Mouse (Mus musculus): Measurements from ENCODE around the gene Nmrk2. TPM values are rescaled to one million over a fixed set of nuclear protein-coding genes. Genes with fewer than 3 reads are reported as not detected.
"Not testable (repeated sequence)": the region's sequence is repeated elsewhere in the genome, so short reads cannot be mapped to it uniquely, and the experiment has no call there.

Gene Nmrk2
- polyA plus RNA-seq, 1 experiment: not detected

- H3K27ac ChIP-seq (ENCODE audit: insufficient read depth, low read length): no peak overlapping the region
- TF ChIP-seq POLR2A (IDR thresholded peaks at IDR 0.05; ENCODE audit: low read depth, low read length) (no peak), CTCF (IDR thresholded peaks at IDR 0.05; ENCODE audit: borderline replicate concordance, insufficient read depth, low read length) (no peak)
- peak overlapping the region; percentile 91 for H3K4me3 ChIP-seq (ENCODE audit: insufficient read depth, low read length)
- H3K4me1 ChIP-seq (ENCODE audit: control insufficient read depth, insufficient read depth, low read length): peaks cover 11% of the 10 kb centered on the region
These were observed 22.9 kb downstream of the Nmrk2 start for GRCm38 (mm10) chr10:81178927-81179326.

- H3K27ac ChIP-seq (ENCODE audit: insufficient read depth, low read length): 0 out of 2 replicates have a peak overlapping the region, but pooled peaks have one; percentile 74
- peak overlapping the region; percentile 91 for H3K4me3 ChIP-seq (ENCODE audit: insufficient read depth, low read length)
- H3K4me1 ChIP-seq (ENCODE audit: control insufficient read depth, insufficient read depth, low read length): peaks cover 11% of the 10 kb centered on the region
- TF ChIP-seq POLR2A (IDR thresholded peaks at IDR 0.05; ENCODE audit: low read depth, low read length) (no peak), CTCF (IDR thresholded peaks at IDR 0.05; ENCODE audit: borderline replicate concordance, insufficient read depth, low read length) (no peak)
These were observed 23.7 kb downstream of the Nmrk2 start for GRCm38 (mm10) chr10:81177958-81178712.

- peaks cover 11% of the 10 kb centered on the region for H3K4me1 ChIP-seq (ENCODE audit: control insufficient read depth, insufficient read depth, low read length)
- TF ChIP-seq POLR2A (IDR thresholded peaks at IDR 0.05; ENCODE audit: low read depth, low read length) (no peak), CTCF (IDR thresholded peaks at IDR 0.05; ENCODE audit: borderline replicate concordance, insufficient read depth, low read length) (no peak)
These were observed 24.3 kb downstream of the Nmrk2 start for GRCm38 (mm10) chr10:81177491-81177925.

GRCm38 (mm10) chr10:81176466-81177271 lies 25.2 kb downstream of the Nmrk2 start, which contains the start of gene Eef2:
Gene Eef2 (plus strand): TSS chr10:81176631.
- TF ChIP-seq CTCF (IDR thresholded peaks at IDR 0.05; ENCODE audit: borderline replicate concordance, insufficient read depth, low read length): no peak
- TF ChIP-seq POLR2A (IDR thresholded peaks at IDR 0.05; ENCODE audit: low read depth, low read length): peak; percentile 100
- Histone ChIP-seq H3K4me3 (ENCODE audit: insufficient read depth, low read length) (peak within 1 kb of the TSS; percentile 91), H3K27ac (ENCODE audit: insufficient read depth, low read length) (peak within 1 kb of the TSS; percentile 74), H3K4me1 (ENCODE audit: control insufficient read depth, insufficient read depth, low read length) (peaks cover 11% of the 10 kb centered on the region)

More at GRCm38 (mm10) chr10:81177491-81177925, 24.3 kb downstream of the Nmrk2 start:
- peak overlapping the region; percentile 91 for H3K4me3 ChIP-seq (ENCODE audit: insufficient read depth, low read length)
- H3K27ac ChIP-seq (ENCODE audit: insufficient read depth, low read length): peak overlapping the region; percentile 74

GRCm38 (mm10) chr10:81175936-81176465 lies 25.9 kb downstream of the Nmrk2 start:
- peak overlapping the region; percentile 40 for H3K4me3 ChIP-seq (ENCODE audit: insufficient read depth, low read length)
- H3K4me1 ChIP-seq (ENCODE audit: control insufficient read depth, insufficient read depth, low read length): peaks cover 8% of the 10 kb centered on the region
- H3K27ac ChIP-seq (ENCODE audit: insufficient read depth, low read length): peak overlapping the region; percentile 70
- TF ChIP-seq POLR2A (IDR thresholded peaks at IDR 0.05; ENCODE audit: low read depth, low read length): no peak; the same call in 1 of the 2 replicates
- no peak for TF ChIP-seq CTCF (IDR thresholded peaks at IDR 0.05; ENCODE audit: borderline replicate concordance, insufficient read depth, low read length)

- H3K4me1 ChIP-seq (ENCODE audit: control insufficient read depth, insufficient read depth, low read length); H3K4me3 ChIP-seq (ENCODE audit: insufficient read depth, low read length): not testable (repeated sequence)
- peak overlapping the region; percentile 22 for H3K27ac ChIP-seq (ENCODE audit: insufficient read depth, low read length)
These were observed 26.5 kb downstream of the Nmrk2 start for GRCm38 (mm10) chr10:81175345-81175701.

GRCm38 (mm10) chr10:81174617-81175344 lies 27.1 kb downstream of the Nmrk2 start:
- Histone ChIP-seq H3K4me1 (ENCODE audit: control insufficient read depth, insufficient read depth, low read length) (peaks cover 8% of the 10 kb centered on the region), H3K27ac (ENCODE audit: insufficient read depth, low read length) (peak overlapping the region; percentile 56), H3K4me3 (ENCODE audit: insufficient read depth, low read length) (peak overlapping the region; percentile 15; the same call in 1 of the 2 replicates)
- TF ChIP-seq CTCF (IDR thresholded peaks at IDR 0.05; ENCODE audit: borderline replicate concordance, insufficient read depth, low read length) (peak; percentile 100), POLR2A (IDR thresholded peaks at IDR 0.05; ENCODE audit: low read depth, low read length) (peak; percentile 57)

GRCm38 (mm10) chr10:81173132-81173531 lies 28.7 kb downstream of the Nmrk2 start:
- peak overlapping the region; percentile 29; the same call in 1 of the 2 replicates for H3K27ac ChIP-seq (ENCODE audit: insufficient read depth, low read length)
- H3K4me1 ChIP-seq (ENCODE audit: control insufficient read depth, insufficient read depth, low read length): peaks cover 3% of the 10 kb centered on the region; the same call in 1 of the 2 replicates
- no peak overlapping the region for H3K4me3 ChIP-seq (ENCODE audit: insufficient read depth, low read length)
- TF ChIP-seq POLR2A (IDR thresholded peaks at IDR 0.05; ENCODE audit: low read depth, low read length): peak; percentile 74
- peak; percentile 95 for TF ChIP-seq CTCF (IDR thresholded peaks at IDR 0.05; ENCODE audit: borderline replicate concordance, insufficient read depth, low read length)

- not testable (repeated sequence) for H3K4me1 ChIP-seq (ENCODE audit: control insufficient read depth, insufficient read depth, low read length); H3K27ac ChIP-seq (ENCODE audit: insufficient read depth, low read length)
These were observed 32.4 kb downstream of the Nmrk2 start for GRCm38 (mm10) chr10:81169411-81169900.

More at GRCm38 (mm10) chr10:81169411-81169900, 32.4 kb downstream of the Nmrk2 start:
- H3K4me3 ChIP-seq (ENCODE audit: insufficient read depth, low read length): not testable (repeated sequence)

Data from embryonic fibroblast, embryonic 13.5 days (primary cell).